In the genomic region with DNA sequence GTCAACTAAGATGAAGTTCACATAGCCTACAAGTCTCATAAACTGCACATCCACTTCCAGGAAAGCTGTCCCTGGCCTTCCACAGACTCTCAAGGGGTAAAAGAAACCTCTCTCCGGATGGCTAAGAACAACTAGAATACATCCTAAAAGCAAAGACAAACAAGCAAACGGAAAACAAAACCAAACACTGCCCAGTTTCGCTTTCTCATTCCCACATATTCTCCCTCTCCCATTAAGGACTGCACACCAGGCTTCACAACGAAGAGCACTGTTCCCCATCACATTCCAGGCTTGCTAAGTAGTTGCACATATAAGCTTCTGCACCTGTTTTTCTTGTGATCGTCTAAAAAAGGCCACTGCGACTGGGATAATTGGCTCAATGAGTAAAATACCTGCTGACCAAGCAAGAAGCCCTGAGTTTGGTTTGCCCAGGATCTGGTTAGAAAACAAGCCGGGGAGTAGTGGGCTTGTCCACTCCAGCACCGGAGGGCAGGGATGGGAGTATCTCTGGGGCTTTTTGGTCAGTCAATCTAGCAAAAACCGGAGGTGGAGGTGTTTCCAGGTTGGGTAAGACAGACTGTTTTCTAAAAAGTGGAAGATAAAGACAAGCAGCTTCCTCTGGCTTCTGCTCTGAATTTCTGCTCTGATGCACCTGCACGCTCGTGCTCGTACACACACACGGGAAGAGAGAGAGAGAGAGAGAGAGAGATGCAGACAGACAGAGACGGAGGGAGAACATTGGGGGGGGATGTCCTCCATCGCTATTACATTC, we compare ENCODE assay signal across 8 mouse cellular contexts. TPM values are rescaled to one million over a fixed set of nuclear protein-coding genes. Genes with fewer than 3 reads are reported as not detected.
DNase-seq lines count a peak whose midpoint lies in the region; ATAC-seq and TF ChIP-seq lines count a peak whose summit lies in the region.

No protein-coding gene starts in this region.

- peak overlapping the region; percentile 97 for H3K4me2 ChIP-seq in lung, embryonic 14.5 days
- H3K4me2 ChIP-seq in midbrain, postnatal 0 days (ENCODE audit: low read depth, low read length, poor library complexity, severe bottlenecking) = peak overlapping the region; percentile 95

- WGBS in lung, embryonic 14.5 days = 17% methylated on average over 15 of the region's 15 CpGs
- WGBS in midbrain, postnatal 0 days = 25% methylated on average over 15 of the region's 15 CpGs

- intact Hi-C loops in gastrocnemius, postnatal 36 days (cut with DNase I) = no loop called here

- TF ChIP-seq POLR2A in cortical plate, adult 2 months (IDR thresholded peaks at IDR 0.05; ENCODE audit: extremely low read depth, insufficient read depth, low read length) = no peak

- H3K27me3 ChIP-seq in lung, embryonic 14.5 days (ENCODE audit: insufficient read depth, low read length) = no peaks in the 10 kb centered on the region
- H3K27me3 ChIP-seq in midbrain, postnatal 0 days (ENCODE audit: insufficient read depth, low read length) = no peaks in the 10 kb centered on the region

- TF ChIP-seq CTCF in lung, embryonic 14.5 days (IDR thresholded peaks at IDR 0.05; ENCODE audit: low read depth) = no peak
- TF ChIP-seq CTCF in cortical plate, adult 2 months (IDR thresholded peaks at IDR 0.05; ENCODE audit: extremely low read depth, insufficient read depth, low read length) = no peak
- no peak for TF ChIP-seq CTCF in midbrain, postnatal 0 days (IDR thresholded peaks at IDR 0.05)

- H3K4me3 ChIP-seq in lung, embryonic 14.5 days (ENCODE audit: low read depth, low read length) = peak overlapping the region; percentile 82
- peak overlapping the region; percentile 92 for H3K4me3 ChIP-seq in cortical plate, adult 2 months (ENCODE audit: insufficient read depth, low read length)
- peak overlapping the region; percentile 89 for H3K4me3 ChIP-seq in midbrain, postnatal 0 days (ENCODE audit: low read depth, low read length)

- DNase-seq in lung, embryonic 14.5 days = no peak
- DNase-seq in lung, adult 18-20 months = no peak
- DNase-seq in midbrain, postnatal 0 days (ENCODE audit: low spot score) = no peak
- no peak for DNase-seq in urinary bladder, postnatal 10 days (ENCODE audit: low spot score)
- DNase-seq in gastrocnemius, postnatal 36 days = no peak
- DNase-seq in layer of hippocampus, adult 9-10 months (ENCODE audit: low spot score) = no peak

- peak overlapping the region; percentile 50; the same call in 1 of the 2 replicates for H3K27ac ChIP-seq in lung, embryonic 14.5 days (ENCODE audit: low read depth)
- no peak overlapping the region for H3K27ac ChIP-seq in cortical plate, adult 2 months (ENCODE audit: insufficient read depth, low read length)
- peak overlapping the region; percentile 70 for H3K27ac ChIP-seq in midbrain, postnatal 0 days (ENCODE audit: low read depth, low read length)

- H3K9me3 ChIP-seq in lung, embryonic 14.5 days (ENCODE audit: low read depth, low read length) = no peaks in the 10 kb centered on the region
- no peaks in the 10 kb centered on the region for H3K9me3 ChIP-seq in midbrain, postnatal 0 days (ENCODE audit: low read length)

- ATAC-seq in lung, embryonic 14.5 days (ENCODE audit: insufficient read depth) = peak; percentile 28; the same call in 1 of the 2 replicates
- peak; percentile 38 for ATAC-seq in inflammation-experienced regulatory T-cells, adult 6 months
- ATAC-seq in midbrain, postnatal 0 days (ENCODE audit: low FRiP score) = no peak

- peak overlapping the region; percentile 82 for H3K9ac ChIP-seq in lung, embryonic 14.5 days
- peak overlapping the region; percentile 84 for H3K9ac ChIP-seq in midbrain, postnatal 0 days (replicated peaks; ENCODE audit: low read length, poor library complexity, severe bottlenecking)

- peaks cover 7% of the 10 kb centered on the region; the same call in 1 of the 2 replicates for H3K4me1 ChIP-seq in lung, embryonic 14.5 days (ENCODE audit: insufficient read depth)
- peaks cover 7% of the 10 kb centered on the region for H3K4me1 ChIP-seq in cortical plate, adult 2 months (ENCODE audit: control insufficient read depth, insufficient read depth, low read length)
- peaks cover 12% of the 10 kb centered on the region for H3K4me1 ChIP-seq in midbrain, postnatal 0 days (ENCODE audit: insufficient read depth, low read length)

- peaks cover 20% of the 10 kb centered on the region for H3K36me3 ChIP-seq in lung, embryonic 14.5 days (ENCODE audit: insufficient read depth)
- peaks cover 6% of the 10 kb centered on the region; the same call in 1 of the 2 replicates for H3K36me3 ChIP-seq in midbrain, postnatal 0 days (ENCODE audit: insufficient read depth, low read length)

RNA-seq across cellular contexts. Expression of a gene that starts 0.9 kb away (rescaled TPM):
- 147 TPM in 2 replicates for polyA plus RNA-seq in lung, embryonic 14.5 days (2014; fragmentation: Nextera tagmentation; extraction: Ambion mirVana)
- polyA plus RNA-seq in cortical plate, adult 2 months (2012; rRNA removed) = 71.3 and 74.5 TPM in 2 replicates
- polyA plus RNA-seq in inflammation-experienced regulatory T-cells, adult 6 months (2017; shearing (Covaris generic)) = 100 to 1,000 TPM; 194 to 216 (median 195) TPM
- 17.9 and 28.6 TPM in 2 replicates for total RNA-seq in midbrain, postnatal 0 days (2014; rRNA removed)
- 62.9 and 64.3 TPM in 2 replicates for polyA plus RNA-seq in midbrain, postnatal 0 days (2015; fragmentation: Nextera tagmentation; extraction: Ambion mirVana)
- total RNA-seq in gastrocnemius, postnatal 36 days (2021) = 10 to 100 TPM; 25.0 to 28.1 TPM

RNA-seq across cellular contexts. Expression of a gene that starts 0.9 kb away (rescaled TPM):
- polyA plus RNA-seq in lung, embryonic 14.5 days (2014; fragmentation: Nextera tagmentation; extraction: Ambion mirVana) = 17.1 and 19.3 TPM in 2 replicates
- polyA plus RNA-seq in cortical plate, adult 2 months (2012; rRNA removed) = 66.9 and 70.4 TPM in 2 replicates
- 10 to 100 TPM; 21.6 to 31.4 (median 28.6) TPM for polyA plus RNA-seq in inflammation-experienced regulatory T-cells, adult 6 months (2017; shearing (Covaris generic))
- 101 and 104 TPM in 2 replicates for total RNA-seq in midbrain, postnatal 0 days (2014; rRNA removed)
- polyA plus RNA-seq in midbrain, postnatal 0 days (2015; fragmentation: Nextera tagmentation; extraction: Ambion mirVana) = 31.7 and 33.8 TPM in 2 replicates
- total RNA-seq in gastrocnemius, postnatal 36 days (2021) = 10 to 100 TPM; 19.7 to 26.1 TPM

RNA-seq across cellular contexts. Expression of a gene that starts 26.3 kb away (rescaled TPM):
- polyA plus RNA-seq in lung, embryonic 14.5 days (2014; fragmentation: Nextera tagmentation; extraction: Ambion mirVana) = 38.5 and 39.7 TPM in 2 replicates
- polyA plus RNA-seq in cortical plate, adult 2 months (2012; rRNA removed) = 64.0 and 69.9 TPM in 2 replicates
- 10 to 100 TPM; 23.6 to 44.3 (median 36.1) TPM for polyA plus RNA-seq in inflammation-experienced regulatory T-cells, adult 6 months (2017; shearing (Covaris generic))
- total RNA-seq in midbrain, postnatal 0 days (2014; rRNA removed) = 43.2 and 70.1 TPM in 2 replicates
- 23.0 and 29.2 TPM in 2 replicates for polyA plus RNA-seq in midbrain, postnatal 0 days (2015; fragmentation: Nextera tagmentation; extraction: Ambion mirVana)
- 10 to 100 TPM; 14.7 to 15.6 TPM for total RNA-seq in gastrocnemius, postnatal 36 days (2021)
